Comparison of ENCODE assay signal across 30 mouse cellular contexts in the genomic region with DNA sequence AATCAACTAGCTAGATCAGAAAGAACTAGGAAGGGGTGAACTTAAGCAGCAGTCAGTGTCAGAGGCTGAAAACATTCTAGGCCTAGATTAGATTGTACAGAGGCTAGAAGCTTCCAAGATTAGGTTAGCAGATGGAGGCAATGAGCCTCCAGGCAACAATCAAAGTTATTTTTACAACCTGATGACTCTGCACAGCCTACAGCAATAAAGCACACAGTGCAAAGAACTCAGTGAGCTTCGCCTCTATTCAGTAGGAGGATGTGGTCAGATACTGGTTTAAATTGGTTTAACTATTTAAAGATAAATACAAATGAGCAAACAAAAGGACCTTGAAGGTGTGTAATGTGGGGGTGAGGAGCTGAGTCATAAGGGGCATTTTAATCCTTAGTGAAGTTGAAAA. TPM values are rescaled to one million over a fixed set of nuclear protein-coding genes. Genes with fewer than 3 reads are reported as not detected.
A peak's percentile ranks its signal among the peaks of the same experiment; 100 is the strongest.
DNase-seq lines count a peak whose midpoint lies in the region; ATAC-seq and TF ChIP-seq lines count a peak whose summit lies in the region.
"Had no signal": no experiment of that assay in that cellular context is flagged by ENCODE, and none has a peak within 500 bp of the region (broad histone marks: within the 10 kb centered on the region; RNA-seq: fewer than 3 reads in every experiment).

No protein-coding gene starts in this region.

- H3K9ac ChIP-seq in stomach, postnatal 0 days (ENCODE audit: low read length), result no peak overlapping the region
- H3K9ac ChIP-seq: forebrain, embryonic 13.5 days; hindbrain, embryonic 14.5 days; kidney, embryonic 15.5 days; liver, embryonic 12.5 days; liver, postnatal 0 days; midbrain, embryonic 13.5 days; neural tube, embryonic 13.5 days had no signal

- WGBS in large intestine, adult 2 months, result 28% methylated on average over 1 of the region's 1 CpGs
- WGBS in stomach, postnatal 0 days, result 64% methylated on average over 1 of the region's 1 CpGs

- no peak for DNase-seq in frontal cortex, postnatal 14 days (ENCODE audit: low spot score in 2 of 2)
- DNase-seq in large intestine, adult 2 months (ENCODE audit: low read depth, low spot score), result peak; percentile 75
- DNase-seq in stomach, postnatal 0 days (ENCODE audit: low spot score), result no peak
- DNase-seq in retina, postnatal 1 day, result no peak
- DNase-seq in layer of hippocampus, adult 8-10 months (ENCODE audit: low spot score in 2 of 2), result no peak
- DNase-seq in lung, postnatal 4 days, result no peak
- DNase-seq: adrenal gland, postnatal 14 days; cerebellum, adult 2 months; cerebellum, postnatal 14 days; gastrocnemius, adult 2 months; gastrocnemius, postnatal 36 days; heart, adult 18-20 months; heart, postnatal 4 days; kidney, adult 11 months; kidney, postnatal 36 days; layer of hippocampus, postnatal 36 days; left cerebral cortex, postnatal 4 days; liver, postnatal 0 days; right cerebral cortex, postnatal 14 days had no signal

- peak; percentile 32; the same call in 1 of the 2 replicates for ATAC-seq in frontal cortex, adult (ENCODE audit: low TSS enrichment)
- ATAC-seq in inflammation-experienced regulatory T-cells, adult 6 months, result peak; percentile 78
- peak; percentile 91 for ATAC-seq in stomach, postnatal 0 days (ENCODE audit: low FRiP score, low TSS enrichment)
- ATAC-seq: forebrain, embryonic 13.5 days; liver, embryonic 12.5 days; liver, postnatal 0 days; midbrain, embryonic 13.5 days had no signal

- 0 out of 2 replicates have a peak overlapping the region, but pooled peaks have one; percentile 45 for H3K27ac ChIP-seq in stomach, postnatal 0 days (replicated peaks)
- H3K27ac ChIP-seq: forebrain, embryonic 13.5 days; gastrocnemius, adult 2 months; hindbrain, embryonic 14.5 days; kidney, embryonic 15.5 days; liver, embryonic 12.5 days; macrophage; midbrain, embryonic 13.5 days; neural tube, embryonic 13.5 days had no signal

- H3K4me1 ChIP-seq in stomach, postnatal 0 days (replicated peaks; ENCODE audit: control insufficient read depth, insufficient read depth), result no peaks in the 10 kb centered on the region
- H3K4me1 ChIP-seq: forebrain, embryonic 13.5 days; kidney, embryonic 15.5 days; liver, embryonic 12.5 days; midbrain, embryonic 13.5 days; neural tube, embryonic 13.5 days had no signal

- no peak for TF ChIP-seq EP300 in stomach, postnatal 0 days (optimal IDR thresholded peaks at IDR 0.05)

- H3K4me3 ChIP-seq in stomach, postnatal 0 days (ENCODE audit: low read depth, low read length), result no peak overlapping the region
- H3K4me3 ChIP-seq: forebrain, embryonic 13.5 days; gastrocnemius, adult 2 months; kidney, embryonic 15.5 days; liver, embryonic 12.5 days; midbrain, embryonic 13.5 days; neural tube, embryonic 13.5 days had no signal

- no peaks in the 10 kb centered on the region for H3K36me3 ChIP-seq in stomach, postnatal 0 days (ENCODE audit: control insufficient read depth, insufficient read depth, low read length)
- H3K36me3 ChIP-seq: kidney, embryonic 15.5 days; liver, embryonic 12.5 days; midbrain, embryonic 13.5 days; neural tube, embryonic 13.5 days had no signal

- no peaks in the 10 kb centered on the region for H3K9me3 ChIP-seq in stomach, postnatal 0 days (ENCODE audit: control insufficient read depth, low read length)
- H3K9me3 ChIP-seq: forebrain, embryonic 13.5 days; kidney, embryonic 15.5 days; liver, embryonic 12.5 days; neural tube, embryonic 13.5 days had no signal

- no peaks in the 10 kb centered on the region for H3K27me3 ChIP-seq in stomach, postnatal 0 days (ENCODE audit: control insufficient read depth, insufficient read depth, low read length)
- H3K27me3 ChIP-seq: CH12.LX; forebrain, embryonic 13.5 days; kidney, embryonic 15.5 days; liver, embryonic 12.5 days; midbrain, embryonic 13.5 days; neural tube, embryonic 13.5 days had no signal

- no peak overlapping the region for H3K4me2 ChIP-seq in stomach, postnatal 0 days (replicated peaks; ENCODE audit: low read depth)
- H3K4me2 ChIP-seq: forebrain, embryonic 13.5 days; heart, embryonic 11.5 days; hindbrain, embryonic 14.5 days; kidney, embryonic 15.5 days; liver, embryonic 12.5 days; midbrain, embryonic 13.5 days; neural tube, embryonic 13.5 days had no signal

- no peak for TF ChIP-seq CTCF in stomach, postnatal 0 days (IDR thresholded peaks at IDR 0.05; ENCODE audit: low read depth)

RNA-seq across cellular contexts. Expression of gene Pgap1, which starts 42.8 kb away (rescaled TPM):
- polyA plus RNA-seq in inflammation-experienced regulatory T-cells, adult 6 months (2017; shearing (Covaris generic)), result 10 to 100 TPM in 1 of 3 experiments, 1 to 10 TPM in 2; 8.0 to 14.7 (median 9.6) TPM
- 0.84 and 1.7 TPM in 2 replicates for polyA plus RNA-seq in large intestine, adult 2 months (2012; rRNA removed)
- 4.5 and 5.4 TPM in 2 replicates for polyA plus RNA-seq in stomach, postnatal 0 days (2015; fragmentation: Nextera tagmentation; extraction: Ambion mirVana)
- total RNA-seq in layer of hippocampus, adult 8-10 months (2022), result 10 to 100 TPM; 20.2 to 28.0 (median 22.9) TPM

Comparison
In these comparisons a context has a peak if more than half of its experiments do, and no peak if none do; other contexts are left out.
1. ATAC-seq: peak in every context shown above with its lines; median percentile 91 in stomach, postnatal 0 days; 78 in inflammation-experienced regulatory T-cells, adult 6 months; 32 in frontal cortex, adult.